Mouse (Mus musculus) adrenal gland, adult 18-20 months (tissue): ENCODE results near the gene Tbx6. TPM values are rescaled to one million over a fixed set of nuclear protein-coding genes. Genes with fewer than 3 reads are reported as not detected.
A peak's percentile ranks its signal among the peaks of the same experiment; 100 is the strongest.

Experiments
- DNase-seq, 2 experiments: peaks; one replicate each; pipeline ENCODE4 v3.0.0; 2021 to 2022; ENCODE audit warnings: low spot score in 2 of 2
- total RNA-seq, 2 experiments: library from RNA; stranded (reverse); gene quantifications; 1 replicate in 1 of 2; 2 replicates in 1 of 2; pipeline ENCODE4 v1.2.3; 2021

Tbx6 gene
- total RNA-seq, 2 experiments from 2014 or later, result 0.53 to 0.64 TPM

DNA sequence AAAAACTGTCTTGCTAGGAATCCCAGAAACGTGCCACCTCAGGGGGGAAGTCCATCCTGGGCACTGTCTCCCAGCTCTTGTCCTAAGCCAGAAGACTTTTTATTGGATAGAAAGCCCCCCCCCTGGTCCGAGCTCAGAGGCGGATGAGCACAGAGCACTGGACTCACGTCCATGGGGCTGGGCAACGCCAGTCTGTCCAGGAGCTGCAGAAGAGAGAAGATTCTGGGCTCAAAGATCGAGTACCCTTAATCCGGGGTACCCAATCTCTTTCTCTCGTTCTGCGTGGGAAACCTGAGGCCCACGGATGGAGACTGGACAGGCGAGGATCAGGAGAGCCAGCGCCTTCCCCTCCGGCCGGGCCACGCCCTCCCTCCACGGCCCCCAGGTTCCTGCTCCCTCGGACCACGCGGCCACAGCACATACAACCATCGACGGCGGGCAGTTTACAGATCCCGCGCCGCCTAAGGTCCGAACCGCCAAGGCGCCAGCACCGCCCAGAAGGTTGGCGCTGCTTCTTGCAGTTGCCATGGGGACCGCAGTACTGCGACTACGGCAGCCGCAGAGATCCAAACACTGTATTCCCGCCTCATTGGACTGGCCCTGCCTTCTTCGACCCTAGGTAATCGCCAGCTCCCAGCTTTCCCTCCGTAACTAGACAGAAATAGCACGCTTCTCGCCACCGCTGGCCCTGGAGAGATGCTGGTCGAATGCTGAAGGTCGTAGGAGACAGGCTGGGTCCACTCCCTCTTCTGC lies 27.6 kb downstream of the Tbx6 start:
- DNase-seq, result peak; percentile 73 to 76

DNA sequence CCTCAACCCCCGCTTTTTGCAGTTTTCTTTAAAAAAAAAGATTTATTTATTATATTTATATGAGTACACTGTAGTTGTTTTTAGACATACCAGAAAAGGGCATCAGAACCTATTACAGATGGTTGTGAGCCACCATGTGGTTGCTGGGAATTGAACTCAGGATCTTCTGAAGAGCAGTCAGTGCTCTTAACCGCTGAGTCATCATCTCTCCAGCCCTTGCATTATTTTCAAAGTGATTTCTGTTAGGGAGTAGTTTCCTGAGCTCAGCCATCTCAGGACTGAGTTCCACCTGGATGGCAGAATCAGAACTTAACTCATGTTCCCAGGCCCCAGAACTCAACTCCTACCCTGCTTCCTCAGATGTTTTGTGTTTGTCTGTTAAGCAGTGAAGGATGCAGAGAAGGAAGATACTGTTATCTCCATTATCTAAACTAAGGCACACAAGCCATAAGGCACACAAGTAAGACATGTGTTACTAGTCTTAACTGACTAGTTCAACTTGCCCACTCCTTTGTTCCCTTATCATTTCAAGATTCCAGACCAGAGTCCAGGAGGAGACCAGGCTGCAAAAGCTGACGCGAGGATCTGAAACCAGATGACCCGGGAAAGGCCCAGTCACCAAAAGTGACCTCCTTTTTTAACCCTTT lies 28.6 kb downstream of the Tbx6 start:
- no peak for DNase-seq

DNA sequence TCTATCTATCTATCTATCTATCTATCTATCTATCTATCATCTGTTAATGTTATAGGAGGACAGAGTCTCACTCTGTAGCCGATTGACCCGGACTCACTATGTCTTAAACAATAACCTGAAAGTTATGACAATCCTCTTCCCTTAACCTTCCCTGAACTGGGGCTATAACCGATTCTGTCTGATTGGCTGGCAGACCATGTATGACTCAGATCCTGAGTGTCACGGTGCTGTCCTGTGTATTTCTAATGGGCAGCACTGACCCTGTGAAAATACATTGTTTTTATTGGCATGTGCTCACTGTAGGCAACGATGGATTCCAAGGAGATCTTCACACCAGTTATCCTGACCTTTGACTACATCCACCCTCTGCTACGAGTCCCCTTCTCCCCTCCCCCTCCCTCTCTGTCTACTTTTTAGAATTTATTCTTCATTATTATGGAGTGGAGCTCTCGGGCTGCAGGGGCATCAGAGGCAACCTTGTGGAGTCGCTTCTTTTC lies 34.5 kb downstream of the Tbx6 start:
- no peak for DNase-seq

DNA sequence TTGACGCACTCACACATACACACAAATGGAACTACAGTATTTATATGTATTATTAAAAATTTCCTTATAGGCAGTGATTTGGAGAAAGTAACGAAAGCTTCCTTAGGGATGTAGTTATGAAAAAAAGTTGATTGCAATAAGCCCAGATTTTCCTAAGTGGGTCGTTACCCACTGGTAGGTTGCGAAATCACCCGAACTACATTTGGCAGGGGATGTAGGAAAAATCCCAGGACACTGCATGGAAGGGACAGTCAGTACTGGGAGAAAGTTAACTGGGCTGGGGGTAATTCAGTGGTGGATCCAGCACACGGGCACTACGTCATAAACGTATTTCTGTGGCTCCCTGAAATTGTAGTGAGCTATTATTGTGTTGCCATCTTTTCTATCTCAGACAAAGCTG lies 35.2 kb downstream of the Tbx6 start:
- DNase-seq, result no peak

DNA sequence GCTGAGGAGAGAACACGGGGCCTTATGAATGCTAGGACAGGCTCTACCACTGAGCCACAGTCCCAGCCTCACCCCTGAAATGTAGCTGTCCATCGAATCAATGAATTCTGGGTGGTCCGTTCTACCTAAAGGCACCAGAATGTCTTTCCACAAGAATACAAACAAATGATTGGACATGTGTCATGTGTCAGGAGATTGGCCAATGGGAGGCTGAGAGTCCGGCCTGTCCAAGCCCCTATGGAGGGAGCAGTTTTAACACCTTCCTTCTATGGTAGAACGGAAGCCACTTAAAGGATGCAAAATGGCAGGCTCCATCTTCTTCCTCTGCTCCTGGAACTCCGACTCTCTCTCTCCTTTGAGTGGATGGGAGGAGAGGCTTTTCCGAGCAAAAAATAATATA lies 36.3 kb downstream of the Tbx6 start:
- no peak for DNase-seq

DNA sequence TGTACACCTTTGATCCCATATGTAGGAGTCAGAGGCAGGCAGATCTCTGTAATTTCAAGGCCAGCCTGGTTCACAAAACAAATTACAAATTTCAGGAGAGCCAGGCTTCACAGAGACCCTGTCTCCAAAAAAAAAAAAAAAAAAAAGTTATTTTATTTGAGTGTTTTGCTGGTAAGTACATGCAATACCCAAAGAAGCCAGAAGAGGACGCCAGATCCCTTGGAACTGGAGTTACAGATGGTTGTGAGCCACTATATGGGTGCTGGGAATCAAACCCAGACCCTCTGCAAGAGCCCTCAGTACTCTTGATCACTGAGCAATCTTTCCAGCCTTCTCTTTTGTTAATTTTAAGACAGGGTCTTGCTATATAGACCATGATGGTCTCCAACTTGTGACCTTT lies 37.5 kb downstream of the Tbx6 start:
- DNase-seq, result no peak

DNA sequence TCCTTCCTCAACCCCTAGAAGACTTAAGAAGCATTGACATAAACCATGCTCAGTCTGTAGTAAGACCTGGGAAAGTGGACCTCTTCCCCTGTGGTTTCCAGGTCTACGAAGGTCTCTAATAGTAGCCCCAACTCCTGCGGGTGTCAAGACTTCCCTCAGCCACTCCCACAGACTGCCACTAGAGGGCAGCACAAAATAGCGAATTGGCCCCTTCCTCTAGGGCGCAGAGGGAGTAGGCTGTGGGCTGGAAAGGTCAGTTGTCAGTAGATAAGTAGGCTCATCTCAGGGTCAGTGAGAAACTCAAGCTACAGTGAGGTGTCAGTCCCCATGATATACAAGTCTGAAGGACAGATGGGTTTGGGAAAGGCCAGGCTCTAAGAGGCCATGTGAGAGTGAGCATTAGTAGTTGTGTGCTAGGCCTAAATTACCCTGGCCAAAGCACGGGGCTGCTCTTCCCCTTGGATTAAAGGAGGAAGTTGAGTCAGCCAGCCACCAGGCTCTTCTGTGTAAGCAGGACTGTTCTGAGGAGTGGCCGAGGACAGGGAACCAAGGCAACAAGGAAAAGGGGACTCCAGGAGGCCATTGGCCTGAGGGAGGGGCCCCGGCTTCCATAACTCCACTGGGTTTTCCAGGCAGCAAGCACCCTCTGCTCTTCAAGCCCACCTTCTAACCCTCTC lies 40.7 kb downstream of the Tbx6 start:
- peak; percentile 85 to 86 for DNase-seq

DNA sequence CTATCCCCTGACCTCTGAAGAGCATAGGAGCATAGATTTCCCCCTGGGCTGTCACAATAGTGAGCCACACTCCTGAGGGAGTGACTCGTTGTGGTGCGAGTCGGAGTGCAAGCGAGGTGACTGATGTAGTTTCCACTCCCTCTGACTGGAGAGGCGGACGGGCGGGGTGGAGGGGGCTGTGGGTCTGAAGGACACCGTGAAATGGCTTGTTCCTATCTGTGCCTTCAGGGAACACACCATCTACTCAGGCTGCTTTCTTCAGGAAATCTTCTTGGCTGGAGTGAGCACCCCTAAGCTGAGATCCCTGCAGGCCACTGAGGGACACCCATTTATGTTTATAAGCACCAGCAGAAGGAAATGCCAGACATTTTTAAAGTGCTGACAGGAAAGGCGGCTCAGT lies 41.5 kb downstream of the Tbx6 start:
- no peak for DNase-seq

DNA sequence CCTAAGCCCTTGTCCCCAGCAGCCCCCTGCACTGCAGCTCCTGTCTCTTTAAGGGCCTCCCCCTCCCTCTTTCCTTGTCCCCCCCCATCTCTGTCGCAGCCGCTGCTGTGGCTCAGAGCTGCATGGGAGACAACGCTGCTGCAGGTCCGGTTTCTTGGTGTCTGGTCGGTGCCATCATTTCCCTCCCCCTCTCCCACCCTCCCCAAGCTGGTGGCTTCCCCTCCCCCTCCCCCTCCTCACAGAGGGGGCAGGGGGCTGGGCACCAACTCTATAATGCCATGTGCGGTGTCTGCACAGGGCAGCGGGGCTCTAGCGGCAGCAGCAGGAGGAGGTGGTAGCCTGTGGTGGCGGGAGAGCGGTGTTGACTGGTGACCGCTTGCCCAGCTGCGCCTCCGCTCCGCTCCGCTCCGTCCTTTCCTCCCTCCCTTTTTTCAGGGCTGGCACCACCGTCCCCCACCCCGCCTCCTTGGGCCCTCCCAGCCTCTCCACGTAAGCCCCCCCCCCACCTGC lies 42.0 kb downstream of the Tbx6 start:
- DNase-seq, result no peak

DNA sequence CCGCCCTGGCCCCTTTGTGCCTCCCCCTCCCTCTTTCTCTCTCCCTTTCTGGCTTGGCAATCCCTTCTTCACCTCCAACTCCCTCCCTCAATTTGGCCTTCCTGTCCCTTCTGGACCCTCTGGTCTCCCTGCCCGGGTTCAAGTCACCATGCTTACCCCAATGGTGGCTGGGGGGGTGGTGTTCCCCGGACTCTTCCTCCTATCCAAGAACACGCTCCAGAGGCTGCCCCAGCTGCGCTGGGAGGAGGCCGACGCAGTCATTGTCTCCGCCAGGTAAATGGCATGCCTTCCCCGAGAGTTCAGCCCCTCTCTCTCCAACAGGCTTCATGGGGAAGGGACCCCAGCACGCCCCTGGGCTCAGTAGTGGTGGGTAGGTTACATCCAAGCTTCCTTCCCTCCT lies 42.7 kb downstream of the Tbx6 start:
- no peak for DNase-seq

DNA sequence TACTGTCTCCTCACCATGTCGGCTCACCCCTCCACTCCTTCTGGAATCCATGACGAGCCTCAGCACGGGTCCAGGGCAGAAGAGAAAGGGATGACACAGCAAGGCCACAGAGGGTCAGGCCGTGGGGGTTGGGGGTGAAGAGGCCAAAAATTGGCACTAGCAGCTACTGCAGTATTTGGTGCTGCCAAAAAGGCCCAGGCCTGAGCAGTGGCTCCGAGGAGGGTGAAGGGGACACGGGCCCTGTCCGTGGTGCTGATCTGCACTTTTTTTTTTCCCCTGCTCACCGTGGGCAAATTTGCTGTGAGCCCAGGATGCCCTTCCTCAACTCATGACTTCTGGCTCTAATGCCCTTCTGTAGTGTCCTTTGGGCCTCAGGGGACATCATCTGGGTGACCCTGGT lies 44.1 kb downstream of the Tbx6 start:
- peak in 1 of 2 experiments; percentile 25 for DNase-seq

DNA sequence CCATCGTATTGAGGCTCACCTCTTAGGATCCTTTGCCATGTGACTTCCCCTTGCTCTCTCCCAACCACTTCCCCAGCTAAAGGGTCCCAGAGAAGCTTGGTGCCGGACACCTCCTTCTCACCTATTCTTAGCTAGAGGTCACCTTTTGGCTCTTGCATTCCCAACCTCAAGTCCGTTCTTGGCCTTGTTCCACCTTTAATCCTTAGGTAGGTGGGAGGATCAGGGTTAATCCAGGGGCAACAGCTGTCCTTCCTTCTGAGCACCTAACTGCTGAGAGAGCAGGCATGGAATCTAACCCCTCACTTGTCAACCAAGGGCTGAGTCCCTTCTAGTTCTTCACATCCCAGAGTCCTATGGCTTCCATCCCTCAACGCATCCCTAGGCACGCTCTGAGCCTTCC lies 44.7 kb downstream of the Tbx6 start:
- no peak for DNase-seq

DNA sequence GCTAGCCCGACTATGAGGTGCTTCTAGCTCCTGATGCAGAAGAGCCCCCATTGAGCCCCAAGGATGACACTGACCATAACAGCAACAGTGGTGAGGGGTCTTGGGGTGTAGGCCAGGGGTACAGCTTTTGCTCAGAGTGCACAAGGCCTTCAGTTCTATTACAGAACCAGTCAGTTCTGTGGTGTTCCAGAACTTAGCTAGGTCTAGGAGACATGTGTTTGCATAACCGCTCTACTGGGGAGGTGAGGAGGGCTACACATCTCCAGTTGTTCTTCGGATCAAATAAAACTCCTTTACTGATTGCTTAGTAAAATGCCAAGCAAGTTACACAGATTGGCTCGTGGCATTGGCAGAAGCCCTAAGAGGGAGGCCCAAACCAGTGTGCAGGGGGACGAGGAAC lies 50.3 kb downstream of the Tbx6 start, which contains the start of gene 4930451I11Rik:
Gene 4930451I11Rik, minus strand, starts transcription at position 101 of the 400 bp plus-strand sequence.
- DNase-seq, result no peak

DNA sequence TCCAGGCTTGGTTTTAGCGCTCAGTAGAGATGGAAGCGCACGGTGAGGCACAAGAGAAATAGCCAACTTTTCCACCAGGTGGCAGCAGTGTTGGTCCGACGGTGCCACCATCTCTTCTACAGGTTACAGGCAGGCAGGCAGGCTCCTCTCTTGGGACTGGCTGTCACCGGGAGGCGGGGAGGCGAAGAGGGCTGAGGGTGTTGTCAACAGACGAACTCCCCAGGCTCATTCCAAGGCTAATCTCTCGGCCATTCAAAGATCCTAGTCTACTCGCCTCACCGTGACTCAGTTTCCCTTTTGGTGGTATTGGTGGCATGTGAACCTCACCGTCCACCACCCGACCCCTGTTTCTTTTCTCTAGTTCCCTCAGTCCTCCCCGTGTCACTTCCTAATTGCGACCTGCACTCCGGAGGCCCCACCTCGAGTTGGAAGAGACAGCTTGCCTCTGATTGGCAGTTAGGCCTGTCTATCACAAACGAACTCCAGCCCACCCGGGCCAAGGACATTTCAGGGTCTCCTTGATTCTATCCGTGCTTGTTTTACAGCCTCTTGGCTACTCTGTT lies 50.8 kb downstream of the Tbx6 start:
- DNase-seq, result peak; percentile 71 to 73

DNA sequence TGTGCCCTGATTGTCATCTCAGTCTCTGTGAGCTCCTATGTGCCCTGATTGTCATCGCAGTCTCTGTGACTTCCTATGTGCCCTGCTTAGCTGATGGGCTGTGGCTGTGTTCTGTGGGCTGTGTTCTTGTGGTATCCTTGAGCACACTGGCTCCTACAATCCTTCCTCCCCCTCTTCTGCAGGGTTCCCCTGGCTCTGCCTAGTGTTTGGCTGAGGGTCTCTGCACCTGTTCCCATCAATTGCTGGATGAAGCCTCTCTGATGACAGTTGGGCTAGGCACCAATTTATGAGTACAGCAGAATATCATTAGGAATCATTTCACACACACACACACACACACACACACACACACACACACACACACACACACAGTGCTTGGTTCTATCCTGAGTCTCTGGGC lies 52.0 kb downstream of the Tbx6 start:
- DNase-seq, result no peak

Other genes starting within 250 kb of the Tbx6 start
- gene Eif3c, start 215.1 kb upstream of the Tbx6 start, total RNA-seq, result 100 to 1,000 TPM; 199 to 243 TPM
- gene Apobr, start 196.5 kb upstream of the Tbx6 start, total RNA-seq, result 1 to 10 TPM; 2.4 to 3.2 TPM
- 10 to 100 TPM; 34.6 to 35.8 TPM for gene Cln3, start 195.7 kb upstream of the Tbx6 start, total RNA-seq
- gene Il27, start 186.5 kb upstream of the Tbx6 start, total RNA-seq, result under 1 TPM in 1 of 2 experiments, not detected in 1; 0.38 TPM
- gene Nupr1, start 150.6 kb upstream of the Tbx6 start, total RNA-seq, result 10 to 100 TPM; 13.6 to 26.7 TPM
- 10 to 100 TPM; 39.6 to 50.1 TPM for gene Sgf29, start 132.2 kb upstream of the Tbx6 start, total RNA-seq
- 10 to 100 TPM; 48.0 to 52.5 TPM for gene Sult1a1, start 105.1 kb upstream of the Tbx6 start, total RNA-seq
- gene Bola2, start 86.1 kb upstream of the Tbx6 start, total RNA-seq, result 100 to 1,000 TPM in 1 of 2 experiments, 10 to 100 TPM in 1; 98.7 to 105 TPM
- 10 to 100 TPM in 1 of 2 experiments, 1 to 10 TPM in 1; 9.9 to 11.1 TPM for gene Slx1b, start 85.7 kb upstream of the Tbx6 start, total RNA-seq
- gene Coro1a, start 73.7 kb upstream of the Tbx6 start, total RNA-seq, result 10 to 100 TPM; 19.0 to 21.7 TPM
- gene Mapk3, start 21.9 kb upstream of the Tbx6 start, total RNA-seq, result 100 to 1,000 TPM; 123 to 131 TPM
- 1 to 10 TPM; 2.7 to 4.3 TPM for gene Gdpd3, start 15.1 kb upstream of the Tbx6 start, total RNA-seq
- 10 to 100 TPM; 93.7 to 95.0 TPM for gene Ypel3, start 4.5 kb upstream of the Tbx6 start, total RNA-seq
- 10 to 100 TPM; 75.4 to 85.9 TPM for gene Ppp4c, start 11.0 kb downstream of the Tbx6 start, total RNA-seq
- 10 to 100 TPM; 17.1 to 63.4 TPM for gene Fam57b, start 16.2 kb downstream of the Tbx6 start, total RNA-seq
- gene 4930451I11Rik, start 50.2 kb downstream of the Tbx6 start, total RNA-seq, result not detected
- under 1 TPM; 0.13 to 0.50 TPM for gene Doc2a, start 65.9 kb downstream of the Tbx6 start, total RNA-seq
- gene Hirip3, start 80.5 kb downstream of the Tbx6 start, total RNA-seq, result 10 to 100 TPM in 1 of 2 experiments, 1 to 10 TPM in 1; 9.8 to 11.8 TPM
- 10 to 100 TPM; 38.4 to 42.5 TPM for gene Ino80e, start 80.9 kb downstream of the Tbx6 start, total RNA-seq
- 10 to 100 TPM; 67.1 to 70.6 TPM for gene Taok2, start 103.2 kb downstream of the Tbx6 start, total RNA-seq
- gene Tmem219, start 141.4 kb downstream of the Tbx6 start, total RNA-seq, result 10 to 100 TPM; 30.7 to 32.8 TPM
- 10 to 100 TPM; 18.7 to 21.8 TPM for gene Kctd13, start 147.4 kb downstream of the Tbx6 start, total RNA-seq
- gene Asphd1, start 168.1 kb downstream of the Tbx6 start, total RNA-seq, result 1 to 10 TPM; 1.6 to 1.7 TPM
- 10 to 100 TPM; 46.6 to 84.4 TPM for gene Sez6l2, start 169.1 kb downstream of the Tbx6 start, total RNA-seq
- 10 to 100 TPM; 75.0 to 82.1 TPM for gene Cdipt, start 194.4 kb downstream of the Tbx6 start, total RNA-seq
- gene Cdiptos, start 194.6 kb downstream of the Tbx6 start, total RNA-seq, result under 1 TPM; 0.42 to 0.70 TPM
- gene Mvp, start 233.1 kb downstream of the Tbx6 start, total RNA-seq, result 100 to 1,000 TPM in 1 of 2 experiments, 10 to 100 TPM in 1; 92.6 to 135 TPM
- 1 to 10 TPM; 1.3 to 3.0 TPM for gene Pagr1b, start 235.0 kb downstream of the Tbx6 start, total RNA-seq
- gene Pagr1a, start 235.9 kb downstream of the Tbx6 start, total RNA-seq, result 10 to 100 TPM in 1 of 2 experiments, 1 to 10 TPM in 1; 5.5 to 16.5 TPM
- gene Gm42742, start 239.6 kb downstream of the Tbx6 start, total RNA-seq, result 10 to 100 TPM; 12.9 to 27.0 TPM
- 1 to 10 TPM; 3.7 to 4.4 TPM for gene Prrt2, start 239.7 kb downstream of the Tbx6 start, total RNA-seq
- 100 to 1,000 TPM in 1 of 2 experiments, 10 to 100 TPM in 1; 86.0 to 132 TPM for gene Maz, start 245.6 kb downstream of the Tbx6 start, total RNA-seq